Comparison of ENCODE assay signal across 9 mouse cellular contexts in the genomic region with DNA sequence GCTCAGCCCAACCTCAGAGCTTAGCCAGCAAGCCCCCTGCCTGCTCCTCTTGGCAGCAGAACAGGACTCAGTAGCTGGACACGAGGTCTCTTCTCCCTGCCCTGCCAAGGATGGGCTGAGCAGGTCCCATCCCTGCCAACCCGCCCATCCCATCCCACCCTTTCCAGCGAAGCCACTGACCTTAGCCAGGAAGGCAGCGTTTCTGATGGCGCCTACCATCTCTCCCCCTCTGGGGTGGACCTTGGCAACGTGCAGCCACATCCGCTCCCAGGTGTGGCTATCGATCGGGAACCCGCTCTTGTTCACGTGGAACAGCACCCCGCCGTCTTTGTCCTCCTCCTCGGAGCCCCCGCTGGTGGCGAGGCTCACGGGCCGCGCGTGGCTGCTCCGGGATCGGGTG. TPM values are rescaled to one million over a fixed set of nuclear protein-coding genes. Genes with fewer than 3 reads are reported as not detected.
DNase-seq lines count a peak whose midpoint lies in the region; ATAC-seq and TF ChIP-seq lines count a peak whose summit lies in the region.
"Had no signal": no experiment of that assay in that cellular context is flagged by ENCODE, and none has a peak within 500 bp of the region (broad histone marks: within the 10 kb centered on the region; RNA-seq: fewer than 3 reads in every experiment).

No protein-coding gene starts in this region.

- no peaks in the 10 kb centered on the region for H3K9me3 ChIP-seq in liver, embryonic 12.5 days (replicated peaks)
- H3K9me3 ChIP-seq in stomach, postnatal 0 days (ENCODE audit: control insufficient read depth, low read length) = no peaks in the 10 kb centered on the region

- H3K4me2 ChIP-seq in liver, embryonic 12.5 days = peak overlapping the region; percentile 72
- H3K4me2 ChIP-seq in stomach, postnatal 0 days (replicated peaks; ENCODE audit: low read depth) = peak overlapping the region; percentile 91

- H3K79me2 ChIP-seq in heart, adult 2 months (replicated peaks; ENCODE audit: control insufficient read depth, insufficient read depth, low read length) = no peaks in the 10 kb centered on the region

- peaks cover 4% of the 10 kb centered on the region; the same call in 1 of the 2 replicates for H3K27me3 ChIP-seq in heart, adult 2 months (ENCODE audit: control insufficient read depth, insufficient read depth, low read length)
- H3K27me3 ChIP-seq in thymus, adult 2 months (ENCODE audit: control insufficient read depth, insufficient read depth, low read length) = peaks cover 25% of the 10 kb centered on the region
- H3K27me3 ChIP-seq in liver, embryonic 12.5 days (replicated peaks) = peaks cover 89% of the 10 kb centered on the region
- H3K27me3 ChIP-seq in stomach, postnatal 0 days (ENCODE audit: control insufficient read depth, insufficient read depth, low read length) = no peaks in the 10 kb centered on the region

- no peaks in the 10 kb centered on the region for H3K36me3 ChIP-seq in heart, adult 2 months (ENCODE audit: control insufficient read depth, insufficient read depth, low read length)
- no peaks in the 10 kb centered on the region for H3K36me3 ChIP-seq in thymus, adult 2 months (ENCODE audit: control insufficient read depth, insufficient read depth, low read length)
- no peaks in the 10 kb centered on the region for H3K36me3 ChIP-seq in liver, embryonic 12.5 days
- H3K36me3 ChIP-seq in stomach, postnatal 0 days (ENCODE audit: control insufficient read depth, insufficient read depth, low read length) = no peaks in the 10 kb centered on the region

- intact Hi-C loops in heart, adult 2 months (cut with DNase I) = no loop called here

- no peak overlapping the region for H3K27ac ChIP-seq in heart, adult 2 months
- H3K27ac ChIP-seq in thymus, adult 2 months (ENCODE audit: control insufficient read depth, insufficient read depth, low read length) = no peak overlapping the region
- H3K27ac ChIP-seq in liver, embryonic 12.5 days = no peak overlapping the region
- no peak overlapping the region; the same call in 1 of the 2 replicates for H3K27ac ChIP-seq in stomach, postnatal 0 days (replicated peaks)

- no peak for TF ChIP-seq CTCF in heart, adult 2 months (IDR thresholded peaks at IDR 0.05)
- no peak for TF ChIP-seq CTCF in thymus, adult 2 months (IDR thresholded peaks at IDR 0.05; ENCODE audit: borderline replicate concordance, control insufficient read depth, extremely low read depth, insufficient read depth, low read length, poor library complexity)
- no peak for TF ChIP-seq CTCF in stomach, postnatal 0 days (IDR thresholded peaks at IDR 0.05; ENCODE audit: low read depth)

- peak overlapping the region; percentile 9; the same call in 1 of the 2 replicates for H3K9ac ChIP-seq in heart, adult 2 months (ENCODE audit: low read depth, low read length)
- H3K9ac ChIP-seq in liver, embryonic 12.5 days = peak overlapping the region; percentile 52
- peak overlapping the region; percentile 68 for H3K9ac ChIP-seq in stomach, postnatal 0 days (ENCODE audit: low read length)

- no peak for DNase-seq in heart, adult 2 months
- DNase-seq in heart, adult 18-20 months = no peak
- no peak for DNase-seq in thymus, adult 2 months
- no peak for DNase-seq in thymus, postnatal 14 days
- DNase-seq in stomach, postnatal 0 days (ENCODE audit: low spot score) = peak; percentile 22
- DNase-seq in frontal cortex, postnatal 10 days (ENCODE audit: low spot score in 2 of 2) = no peak
- DNase-seq in layer of hippocampus, postnatal 25 days (ENCODE audit: extremely low spot score in 1 of 2, low spot score in 1 of 2) = no peak

- 0 out of 2 replicates have a peak, but pooled peaks cover 1% of the 10 kb centered on the region for H3K4me1 ChIP-seq in heart, adult 2 months (ENCODE audit: control insufficient read depth, insufficient read depth, low read length)
- peaks cover 14% of the 10 kb centered on the region for H3K4me1 ChIP-seq in thymus, adult 2 months (replicated peaks; ENCODE audit: control insufficient read depth, insufficient read depth, low read length)
- H3K4me1 ChIP-seq in liver, embryonic 12.5 days = peaks cover 13% of the 10 kb centered on the region
- H3K4me1 ChIP-seq in stomach, postnatal 0 days (replicated peaks; ENCODE audit: control insufficient read depth, insufficient read depth) = peaks cover 2% of the 10 kb centered on the region; the same call in 1 of the 2 replicates

- TF ChIP-seq POLR2A in heart, adult 2 months (IDR thresholded peaks at IDR 0.05; ENCODE audit: insufficient read depth, low read depth, low read length) = no peak
- TF ChIP-seq POLR2A in thymus, adult 2 months (IDR thresholded peaks at IDR 0.05; ENCODE audit: control insufficient read depth, extremely low read depth, insufficient read depth, low read length, poor library complexity) = no peak

- 4% methylated on average over 22 of the region's 22 CpGs for WGBS in heart, adult 2 months
- 11% methylated on average over 22 of the region's 22 CpGs for WGBS in thymus, adult 2 months
- 5% methylated on average over 22 of the region's 22 CpGs for WGBS in liver, embryonic 12.5 days (ENCODE audit: insufficient replicate concordance)
- WGBS in stomach, postnatal 0 days = 1% methylated on average over 22 of the region's 22 CpGs

- TF ChIP-seq EP300 in heart, adult 2 months (IDR thresholded peaks at IDR 0.05; ENCODE audit: insufficient read depth, low read depth, low read length) = no peak
- TF ChIP-seq EP300 in stomach, postnatal 0 days (optimal IDR thresholded peaks at IDR 0.05) = no peak

- H3K4me3 ChIP-seq in heart, adult 2 months = peak overlapping the region; percentile 56
- peak overlapping the region; percentile 45 for H3K4me3 ChIP-seq in thymus, adult 2 months (ENCODE audit: control insufficient read depth, insufficient read depth, low read length)
- H3K4me3 ChIP-seq in liver, embryonic 12.5 days = peak overlapping the region; percentile 53
- peak overlapping the region; percentile 63 for H3K4me3 ChIP-seq in stomach, postnatal 0 days (ENCODE audit: low read depth, low read length)

- ATAC-seq in liver, embryonic 12.5 days = no peak
- no peak for ATAC-seq in stomach, postnatal 0 days (ENCODE audit: low FRiP score, low TSS enrichment)

RNA-seq across cellular contexts. Expression of a gene that starts 1.1 kb away (rescaled TPM):
- under 1 TPM; 0.31 to 0.41 TPM for total RNA-seq in heart, adult 2 months (2021)
- 0.27 and 0.50 TPM in 2 replicates for polyA plus RNA-seq in heart, adult 2 months (2012; rRNA removed)
- total RNA-seq in heart, adult 18-20 months (2021) = under 1 TPM; 0.20 to 0.33 TPM
- 2.1 and 3.4 TPM in 2 replicates for polyA plus RNA-seq in thymus, adult 2 months (2012; rRNA removed)
- 3.9 and 4.0 TPM in 2 replicates for polyA plus RNA-seq in liver, embryonic 12.5 days (2016; fragmentation: Nextera tagmentation; extraction: Ambion mirVana)
- 3.8 and 4.2 TPM in 2 replicates for polyA plus RNA-seq in stomach, postnatal 0 days (2015; fragmentation: Nextera tagmentation; extraction: Ambion mirVana)
- total RNA-seq in layer of hippocampus, postnatal 25 days (2021) = 1 to 10 TPM; 2.1 to 3.4 TPM
- total RNA-seq: hematopoietic stem cell, adult 5-6 weeks had no signal

RNA-seq across cellular contexts. Expression of a gene that starts 48.0 kb away (rescaled TPM):
- total RNA-seq in heart, adult 2 months (2021) = 1 to 10 TPM; 4.2 to 4.7 TPM
- 4.6 and 6.6 TPM in 2 replicates for polyA plus RNA-seq in heart, adult 2 months (2012; rRNA removed)
- 1 to 10 TPM; 3.4 to 4.1 TPM for total RNA-seq in heart, adult 18-20 months (2021)
- polyA plus RNA-seq in thymus, adult 2 months (2012; rRNA removed) = 56.7 and 58.9 TPM in 2 replicates
- 7.5 and 7.6 TPM in 2 replicates for polyA plus RNA-seq in liver, embryonic 12.5 days (2016; fragmentation: Nextera tagmentation; extraction: Ambion mirVana)
- polyA plus RNA-seq in stomach, postnatal 0 days (2015; fragmentation: Nextera tagmentation; extraction: Ambion mirVana) = 2.9 and 3.2 TPM in 2 replicates
- total RNA-seq in layer of hippocampus, postnatal 25 days (2021) = 10 to 100 TPM; 11.8 to 18.3 TPM

RNA-seq across cellular contexts. Expression of a gene that starts 53.1 kb away (rescaled TPM):
- total RNA-seq in heart, adult 2 months (2021) = 10 to 100 TPM; 27.7 to 28.0 TPM
- 18.5 and 23.8 TPM in 2 replicates for polyA plus RNA-seq in heart, adult 2 months (2012; rRNA removed)
- total RNA-seq in heart, adult 18-20 months (2021) = 10 to 100 TPM; 23.2 to 28.2 TPM
- 36.8 and 37.7 TPM in 2 replicates for polyA plus RNA-seq in thymus, adult 2 months (2012; rRNA removed)
- polyA plus RNA-seq in liver, embryonic 12.5 days (2016; fragmentation: Nextera tagmentation; extraction: Ambion mirVana) = 21.4 and 23.6 TPM in 2 replicates
- 20.5 and 22.0 TPM in 2 replicates for polyA plus RNA-seq in stomach, postnatal 0 days (2015; fragmentation: Nextera tagmentation; extraction: Ambion mirVana)
- total RNA-seq in layer of hippocampus, postnatal 25 days (2021) = 10 to 100 TPM; 50.2 to 60.1 TPM

RNA-seq across cellular contexts. Expression of a gene that starts 58.4 kb away (rescaled TPM):
- not detected for total RNA-seq in heart, adult 2 months (2021)
- polyA plus RNA-seq in heart, adult 2 months (2012; rRNA removed) = not detected in 2 replicates
- not detected for total RNA-seq in heart, adult 18-20 months (2021)
- not detected in 2 replicates for polyA plus RNA-seq in thymus, adult 2 months (2012; rRNA removed)
- polyA plus RNA-seq in liver, embryonic 12.5 days (2016; fragmentation: Nextera tagmentation; extraction: Ambion mirVana) = not detected in 2 replicates
- not detected in 2 replicates for polyA plus RNA-seq in stomach, postnatal 0 days (2015; fragmentation: Nextera tagmentation; extraction: Ambion mirVana)
- total RNA-seq in layer of hippocampus, postnatal 25 days (2021) = not detected
- total RNA-seq: hematopoietic stem cell, adult 5-6 weeks had no signal

Comparison
In these comparisons a context has a peak if more than half of its experiments do, and no peak if none do; other contexts are left out.
1. H3K9ac ChIP-seq: peak in every context shown above with its lines; median percentile 68 in stomach, postnatal 0 days; 52 in liver, embryonic 12.5 days; 9 in heart, adult 2 months.